Mouse (Mus musculus) forebrain, embryonic 14.5 days (tissue): Measurements from ENCODE around the gene Gm3127. TPM values are rescaled to one million over a fixed set of nuclear protein-coding genes. Genes with fewer than 3 reads are reported as not detected.
"Not testable (repeated sequence)": the region's sequence is repeated elsewhere in the genome, so short reads cannot be mapped to it uniquely, and the experiment has no call there.

Experiments
- ATAC-seq: fragments of 200-750 bp; cut with Nextera tagmentation; 2 replicates; pipeline ENCODE4 v1.8.0; 2017; ENCODE audit warnings: mild to moderate bottlenecking, moderate library complexity
- DNase-seq: peaks from one replicate; pipeline ENCODE4 v3.0.0-alpha.2; 2015; ENCODE audit warnings: low spot score
- H3K27ac ChIP-seq: fragments of 300-500 bp; sonication (generic); 2 replicates; pipeline ENCODE4 v1.5.1; 2014; ENCODE audit warnings: low read depth, mild to moderate bottlenecking, control low read depth, low read length, moderate library complexity
- H3K27me3 ChIP-seq: fragments of 300-500 bp; sonication (generic); replicated peaks from 2 replicates; pipeline ENCODE4 v1.6.1; 2014; ENCODE audit warnings: low read length, control low read depth, mixed read lengths; ENCODE audit not compliant: control insufficient read depth, insufficient read depth
- H3K36me3 ChIP-seq: fragments of 300-500 bp; sonication (generic); 2 replicates; pipeline ENCODE4 v1.6.1; 2014; ENCODE audit warnings: low read length, control low read depth; ENCODE audit not compliant: control insufficient read depth, insufficient read depth
- H3K4me1 ChIP-seq: fragments of 300-500 bp; sonication (generic); 2 replicates; pipeline ENCODE4 v1.6.1; 2014; ENCODE audit warnings: antibody characterized with exemption, low read length, control low read depth; ENCODE audit not compliant: control insufficient read depth, insufficient read depth
- H3K4me2 ChIP-seq: fragments of 300-500 bp; sonication (generic); 2 replicates; pipeline ENCODE4 v1.6.1; 2014; ENCODE audit warnings: mild to moderate bottlenecking, control low read depth, low read length
- H3K4me3 ChIP-seq: fragments of 300-500 bp; sonication (generic); 2 replicates; pipeline ENCODE4 v1.5.1; 2014; ENCODE audit warnings: low read depth, low read length, control low read depth
- H3K9ac ChIP-seq: fragments of 300-500 bp; sonication (generic); 2 replicates; pipeline ENCODE4 v1.6.1; 2014; ENCODE audit warnings: mild to moderate bottlenecking, low read length, control low read depth, moderate library complexity
- H3K9me3 ChIP-seq: fragments of 300-500 bp; sonication (generic); replicated peaks from 2 replicates; pipeline ENCODE4 v1.6.1; 2016; ENCODE audit warnings: low read length, control low read depth, mixed read lengths; ENCODE audit not compliant: control insufficient read depth
- WGBS: fragments of 180-500 bp; shearing (Covaris S2); extraction: QIAGEN DNeasy Blood & Tissue Kit; methylation state at CpG from one replicate; pipeline ENCODE4 v1.1.7; 2014; 5-methylcytosine and 5-hydroxymethylcytosine counted together
- polyA plus RNA-seq: library from polyadenylated mRNA; unstranded; fragments of >200 nt; fragmentation: Nextera tagmentation; extraction: Ambion mirVana; gene quantifications from 2 replicates; pipeline ENCODE4 v1.2.1, GENCODE M21; 2014

The Gm3127 gene
- polyA plus RNA-seq = not detected in 2 replicates

DNA sequence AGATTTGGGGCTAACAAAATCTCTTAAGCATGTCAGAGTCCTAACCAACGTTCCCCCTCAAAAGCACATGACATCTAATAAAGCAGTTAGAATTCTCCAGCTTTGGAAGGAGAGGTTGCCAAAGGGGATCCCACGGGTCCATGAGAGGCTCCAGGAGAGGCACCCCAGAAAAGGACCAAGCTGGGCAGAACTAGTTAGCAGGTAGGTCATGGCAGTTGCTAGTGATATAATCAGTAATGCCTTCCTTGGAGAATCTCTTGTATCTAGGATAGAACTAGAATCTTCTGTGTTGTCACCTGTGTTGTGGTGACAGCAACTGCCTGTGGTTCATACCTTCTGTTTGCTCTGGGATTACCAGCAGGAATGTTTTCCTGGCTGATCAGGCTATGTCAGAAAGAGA lies at the start of gene Gm3127:
Gm3127 (plus strand) TSS at position 301 of the 400 bp plus-strand sequence.
- no CpG with 5 or more reads among the region's 2 CpGs for WGBS
- not testable (repeated sequence) for H3K9me3 ChIP-seq, H3K9ac ChIP-seq, H3K36me3 ChIP-seq, H3K4me3 ChIP-seq, H3K27ac ChIP-seq, ATAC-seq, DNase-seq, H3K27me3 ChIP-seq, H3K4me2 ChIP-seq, H3K4me1 ChIP-seq

DNA sequence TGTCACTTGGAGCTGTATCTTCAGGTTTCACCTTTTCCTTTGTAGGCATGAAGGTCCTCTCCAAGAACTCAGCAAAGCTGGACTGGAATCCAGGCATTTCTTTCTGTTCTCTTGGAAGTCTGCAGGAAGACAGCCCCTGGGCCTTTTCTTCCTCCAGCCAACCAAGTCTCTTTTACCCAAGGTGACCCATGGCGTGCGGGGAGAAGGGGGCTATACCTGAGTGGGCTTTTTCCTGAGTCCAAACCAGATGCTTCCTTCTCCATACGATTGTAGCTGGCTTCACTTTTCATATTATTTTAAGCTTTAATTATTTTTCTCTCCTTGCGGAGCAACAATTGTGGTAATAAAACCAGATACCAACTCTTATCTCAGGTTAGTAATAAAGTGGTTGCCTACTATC lies 23.2 kb upstream of the Gm3127 start:
- 92% methylated on average over 4 of the region's 4 CpGs for WGBS

GRCm38 (mm10) chr14:4182030-4182429 lies 17.2 kb downstream of the Gm3127 start:
- peak overlapping the region; percentile 50 for H3K9ac ChIP-seq
- H3K36me3 ChIP-seq, H3K4me1 ChIP-seq, ATAC-seq, H3K9me3 ChIP-seq, H3K27ac ChIP-seq, H3K27me3 ChIP-seq: not testable (repeated sequence)
- peak; percentile 4 for DNase-seq
- WGBS = 5% methylated on average over 10 of the region's 14 CpGs
- peak overlapping the region; percentile 31 for H3K4me3 ChIP-seq
- peak overlapping the region; percentile 52 for H3K4me2 ChIP-seq

More for the DNA sequence above, 23.2 kb upstream of the Gm3127 start:
- H3K27me3 ChIP-seq, DNase-seq, H3K9me3 ChIP-seq, H3K27ac ChIP-seq, ATAC-seq, H3K9ac ChIP-seq, H3K36me3 ChIP-seq, H3K4me3 ChIP-seq, H3K4me2 ChIP-seq, H3K4me1 ChIP-seq: not testable (repeated sequence)

- ATAC-seq = not testable (repeated sequence)
Measured at GRCm38 (mm10) chr14:4182491-4183210, 17.8 kb downstream of the Gm3127 start, which contains the start of gene Gm2974. Gene Gm2974, plus strand, starts transcription at chr14:4182576.

DNA sequence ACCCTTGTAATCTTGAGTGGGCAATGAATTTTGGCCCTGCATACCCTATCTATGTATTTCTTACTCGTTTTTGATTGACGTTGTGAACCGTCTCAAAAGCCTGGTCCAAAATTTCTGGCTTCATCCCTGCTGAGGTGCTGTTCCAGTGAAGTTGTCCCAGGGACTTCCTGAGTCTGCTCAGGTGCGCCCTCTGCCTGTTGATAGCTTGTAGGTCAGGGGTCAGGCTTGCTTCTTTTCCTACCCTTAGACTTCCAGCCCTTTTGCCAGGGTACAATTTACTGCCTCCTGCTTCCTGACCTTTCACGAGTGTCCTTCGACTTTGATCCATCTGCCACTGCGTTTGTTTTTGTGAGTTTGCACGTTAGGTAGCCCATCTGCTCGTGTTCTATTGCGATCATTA lies 18.5 kb downstream of the Gm3127 start:
- not testable (repeated sequence) for H3K4me1 ChIP-seq, H3K27ac ChIP-seq, H3K9me3 ChIP-seq, ATAC-seq, H3K4me2 ChIP-seq, H3K9ac ChIP-seq, H3K36me3 ChIP-seq, DNase-seq, H3K27me3 ChIP-seq, H3K4me3 ChIP-seq
- 31% methylated on average over 4 of the region's 10 CpGs for WGBS

More at GRCm38 (mm10) chr14:4182491-4183210, 17.8 kb downstream of the Gm3127 start, which contains the start of gene Gm2974:
- not testable (repeated sequence) for H3K9me3 ChIP-seq, H3K36me3 ChIP-seq, H3K4me1 ChIP-seq, H3K27ac ChIP-seq, H3K27me3 ChIP-seq
- Histone ChIP-seq H3K9ac (peak within 1 kb of the TSS; percentile 50), H3K4me3 (peak within 1 kb of the TSS; percentile 31), H3K4me2 (peak within 1 kb of the TSS; percentile 52)
- peak; percentile 0 for DNase-seq
- WGBS = 10% methylated on average over 31 of the region's 59 CpGs

Other genes starting within 250 kb of the Gm3127 start
- not detected in 2 replicates for gene Gm3029, start 233.3 kb upstream of the Gm3127 start, polyA plus RNA-seq
- 0.56 and 0.94 TPM in 2 replicates for gene Gm3095, start 201.5 kb upstream of the Gm3127 start, polyA plus RNA-seq
- not detected in 2 replicates for gene Gm3099, start 166.6 kb upstream of the Gm3127 start, polyA plus RNA-seq
- gene Gm5796, start 141.1 kb upstream of the Gm3127 start, polyA plus RNA-seq = 3.1 and 4.1 TPM in 2 replicates
- not detected in 2 replicates for gene Gm3115, start 80.9 kb upstream of the Gm3127 start, polyA plus RNA-seq
- 3.4 and 4.1 TPM in 2 replicates for gene Gm8108, start 54.5 kb upstream of the Gm3127 start, polyA plus RNA-seq
- 6.9 and 7.9 TPM in 2 replicates for gene Gm2974, start 17.5 kb downstream of the Gm3127 start, polyA plus RNA-seq
- gene Gm3138, start 84.6 kb downstream of the Gm3127 start, polyA plus RNA-seq = not detected in 2 replicates
- gene Gm3149, start 152.3 kb downstream of the Gm3127 start, polyA plus RNA-seq = not detected in 2 replicates
- 4.5 and 5.6 TPM in 2 replicates for gene 2610042L04Rik, start 169.7 kb downstream of the Gm3127 start, polyA plus RNA-seq
- gene Gm3159, start 232.5 kb downstream of the Gm3127 start, polyA plus RNA-seq = not detected in 2 replicates